Mouse (Mus musculus) bone marrow, adult 2 months (tissue): ENCODE results near the gene Sord.

Experiments used
- CTCF ChIP-seq: fragments of 200-500 bp; IDR thresholded peaks from 2 replicates; pipeline ENCODE4 v1.5.1; 2011; ENCODE audit warnings: low read length, control low read depth; ENCODE audit not compliant: control insufficient read depth, insufficient read depth
- POLR2A ChIP-seq: fragments of 200-500 bp; IDR thresholded peaks from 2 replicates; pipeline ENCODE4 v1.6.1; 2011; ENCODE audit warnings: low read depth, mild to moderate bottlenecking, control low read depth, low read length, borderline replicate concordance; ENCODE audit not compliant: control insufficient read depth

GRCm38 (mm10) chr2:122241935-122242334, 7.4 kb downstream of the Sord start:
- no peak for TF ChIP-seq POLR2A
- no peak for TF ChIP-seq CTCF
